Mouse (Mus musculus) gastrocnemius, adult 2 months (tissue): ENCODE measurements around the gene Rbfox1. TPM values are rescaled to one million over a fixed set of nuclear protein-coding genes. Genes with fewer than 3 reads are reported as not detected.

ENCODE experiments used
- DNase-seq: peaks from one replicate; pipeline ENCODE4 v3.0.0; 2022
- H3K27ac ChIP-seq: fragments of 200-600 bp; 2 replicates; pipeline ENCODE4 v1.8.1; 2022; ENCODE audit warnings: mild to moderate bottlenecking
- H3K4me3 ChIP-seq: fragments of 200-600 bp; 2 replicates; pipeline ENCODE4 v1.8.1; 2022; ENCODE audit warnings: mild to moderate bottlenecking, moderate library complexity
- CTCF ChIP-seq: fragments of 200-600 bp; IDR thresholded peaks from 2 replicates; pipeline ENCODE4 v1.8.1; 2022; ENCODE audit warnings: antibody characterized with exemption, mild to moderate bottlenecking, moderate library complexity
- intact Hi-C: fragments of 180-260 bp; cut with DNase I; formaldehyde crosslinking; loops from one replicate; pipeline ENCODE4 v1.15.1; 2025
- total RNA-seq, 2 experiments: library from RNA; stranded (reverse); gene quantifications; 2 replicates each; pipeline ENCODE4 v1.2.3; 2021

Rbfox1 gene
- total RNA-seq, 2 experiments from 2014 or later = 194 to 277 TPM

DNA sequence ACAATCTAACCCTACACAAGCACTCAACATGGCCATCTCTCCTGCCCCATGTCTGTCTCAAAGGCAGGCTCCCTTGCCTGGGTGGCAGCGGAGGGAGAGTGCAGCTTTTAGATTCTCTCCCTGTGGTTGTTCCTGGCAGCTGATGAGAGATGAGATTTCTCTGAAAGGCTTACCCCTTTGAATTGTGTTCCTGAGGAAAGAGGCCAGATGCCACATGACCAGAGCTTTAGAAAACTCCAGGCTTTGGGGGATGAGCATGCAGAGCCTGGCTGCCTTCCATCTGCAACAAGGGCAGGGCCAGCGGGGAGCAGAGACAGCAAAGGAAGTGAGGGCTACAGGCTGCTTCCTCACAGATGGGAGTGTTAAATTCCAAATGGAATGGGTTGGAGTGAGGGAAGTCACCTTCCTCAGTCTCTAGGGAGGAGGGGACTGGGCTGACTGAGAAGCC lies 26.7 kb downstream of the Rbfox1 start:
- no peak overlapping the region for H3K27ac ChIP-seq
- intact Hi-C loops = no loop called here
- no peak for DNase-seq
- TF ChIP-seq CTCF = no peak
- no peak overlapping the region for H3K4me3 ChIP-seq

DNA sequence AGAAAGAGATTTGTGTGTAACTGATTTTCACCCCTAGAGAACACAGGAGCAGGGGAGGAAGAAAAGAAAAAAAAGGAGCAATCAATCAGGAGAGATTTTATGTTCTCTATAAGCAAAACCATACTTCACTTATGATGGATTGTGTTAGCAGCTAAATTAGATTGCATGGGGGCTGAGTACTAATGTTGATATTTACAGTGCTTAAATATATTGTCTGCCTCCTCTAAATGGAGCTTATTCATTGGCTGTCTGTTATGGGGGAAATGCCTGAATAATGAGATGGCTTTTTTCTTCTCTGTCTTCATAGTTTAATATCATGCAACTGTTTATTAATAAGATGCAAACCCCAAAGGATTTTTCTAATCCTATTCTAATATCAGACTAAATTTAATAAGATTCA lies 32.8 kb downstream of the Rbfox1 start:
- intact Hi-C loops = no loop called here

DNA sequence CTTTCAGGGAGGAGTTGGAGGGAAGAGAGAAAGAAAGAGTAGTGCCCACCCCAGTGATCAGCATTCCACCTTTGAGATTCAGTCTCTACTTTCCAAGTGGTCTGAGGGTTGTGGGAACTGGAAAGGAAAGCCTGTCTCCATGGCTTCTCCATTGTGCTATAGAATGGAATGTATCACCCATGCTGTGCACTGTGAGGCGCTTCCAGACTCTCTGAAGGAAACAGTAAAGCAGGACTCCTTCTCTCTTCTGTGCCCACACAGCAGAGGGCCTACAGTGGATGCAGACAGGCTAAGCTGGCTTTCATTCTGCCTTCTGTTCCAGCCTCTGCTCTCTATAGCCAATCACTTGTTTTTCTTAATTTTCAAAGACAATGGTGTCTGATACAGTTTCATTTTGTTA lies 41.8 kb downstream of the Rbfox1 start:
- intact Hi-C loops = no loop called here
- H3K4me3 ChIP-seq = no peak overlapping the region
- no peak for DNase-seq
- TF ChIP-seq CTCF = no peak
- no peak overlapping the region for H3K27ac ChIP-seq

More for the DNA sequence above, 32.8 kb downstream of the Rbfox1 start:
- no peak overlapping the region for H3K4me3 ChIP-seq
- DNase-seq = no peak
- no peak for TF ChIP-seq CTCF
- H3K27ac ChIP-seq = no peak overlapping the region

DNA sequence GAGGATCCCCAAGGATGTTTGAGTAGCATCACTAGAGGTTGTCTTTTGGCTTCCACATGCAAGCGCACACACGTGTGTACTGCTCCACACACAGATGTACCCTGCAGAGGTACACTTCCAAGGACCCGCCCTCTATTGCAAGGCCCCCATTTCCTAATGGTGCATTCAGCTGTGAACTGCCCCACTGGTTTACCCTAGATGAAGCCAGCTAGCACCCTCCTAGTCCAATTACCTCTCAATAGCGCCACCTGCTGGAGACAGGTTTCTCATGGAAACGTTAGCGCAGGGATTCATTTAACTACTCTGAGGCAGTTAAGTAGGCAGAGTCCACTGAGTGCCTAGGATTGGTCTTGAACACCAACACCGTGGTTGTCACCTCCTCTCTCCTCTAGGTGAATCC lies 46.5 kb downstream of the Rbfox1 start:
- peak; percentile 64 for TF ChIP-seq CTCF
- intact Hi-C loops = loop anchor here (5.0 kb wide), 1 partner anchor 459 kb away; no protein-coding TSS in a partner anchor
- no peak overlapping the region for H3K27ac ChIP-seq
- peak; percentile 60 for DNase-seq
- no peak overlapping the region for H3K4me3 ChIP-seq

DNA sequence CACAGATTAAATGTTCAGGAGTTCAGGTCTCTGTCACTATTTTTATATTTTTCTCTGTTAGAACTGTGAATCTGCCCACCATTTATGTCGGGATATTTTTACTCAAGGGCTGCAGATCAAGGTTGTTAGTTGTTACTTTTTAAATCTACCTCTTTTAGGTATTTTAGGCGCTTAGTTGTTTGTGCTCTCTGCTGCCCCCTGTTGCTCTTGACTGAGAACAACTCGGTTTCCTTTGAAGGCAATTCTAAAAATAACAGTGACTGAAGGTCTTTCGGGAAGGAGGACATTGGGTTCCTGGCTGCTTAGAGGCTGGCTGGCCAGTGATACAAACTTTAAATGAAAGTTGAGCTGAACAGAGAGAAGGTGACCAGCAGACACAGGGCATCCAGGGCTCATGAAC lies 54.9 kb downstream of the Rbfox1 start:
- Histone ChIP-seq H3K4me3 (no peak overlapping the region), H3K27ac (no peak overlapping the region)
- no peak for DNase-seq
- intact Hi-C loops = no loop called here
- peak; percentile 19; the same call in 1 of the 2 replicates for TF ChIP-seq CTCF

DNA sequence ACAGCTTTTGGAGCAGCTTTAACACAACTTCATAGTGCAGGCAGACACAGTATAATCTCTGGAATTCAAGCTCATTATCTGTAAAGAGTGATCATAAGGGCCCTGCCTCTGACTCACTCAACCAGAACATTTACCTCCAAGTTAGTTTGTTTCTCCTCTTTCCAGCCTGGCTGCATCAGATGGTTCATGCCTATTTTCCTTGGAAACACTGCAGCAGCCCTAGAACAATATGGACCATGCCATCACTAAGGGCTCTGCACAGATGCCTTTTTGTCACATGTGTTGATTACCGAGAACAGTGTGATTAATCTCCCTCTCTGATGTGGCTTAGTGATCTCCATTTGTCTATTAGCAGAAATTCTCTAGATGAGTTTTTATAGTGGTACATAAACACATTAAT lies 60.5 kb downstream of the Rbfox1 start:
- no peak for DNase-seq
- Histone ChIP-seq H3K27ac (no peak overlapping the region), H3K4me3 (no peak overlapping the region)
- TF ChIP-seq CTCF = no peak
- intact Hi-C loops = no loop called here

DNA sequence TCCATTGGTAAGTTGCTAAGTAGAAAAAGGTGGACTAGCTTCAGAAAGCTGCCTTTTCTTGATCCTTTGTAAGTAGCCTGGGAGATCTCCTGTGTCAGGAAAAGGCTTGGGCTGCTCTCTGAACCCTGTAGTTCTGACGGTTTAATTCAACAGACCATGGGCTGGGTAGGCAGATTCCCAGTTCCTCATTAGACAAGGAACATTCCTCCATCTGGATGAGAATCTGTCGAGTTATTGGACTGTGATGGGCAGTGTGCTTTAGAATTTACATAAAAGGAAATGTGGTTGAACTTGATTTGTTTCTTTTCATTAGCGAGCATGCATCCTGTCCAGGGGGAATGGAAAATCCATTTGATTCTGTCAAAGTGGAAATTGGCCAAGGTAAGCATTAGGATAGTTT lies 68.0 kb downstream of the Rbfox1 start:
- H3K27ac ChIP-seq = no peak overlapping the region
- TF ChIP-seq CTCF = no peak
- intact Hi-C loops = no loop called here
- DNase-seq = no peak
- no peak overlapping the region for H3K4me3 ChIP-seq

DNA sequence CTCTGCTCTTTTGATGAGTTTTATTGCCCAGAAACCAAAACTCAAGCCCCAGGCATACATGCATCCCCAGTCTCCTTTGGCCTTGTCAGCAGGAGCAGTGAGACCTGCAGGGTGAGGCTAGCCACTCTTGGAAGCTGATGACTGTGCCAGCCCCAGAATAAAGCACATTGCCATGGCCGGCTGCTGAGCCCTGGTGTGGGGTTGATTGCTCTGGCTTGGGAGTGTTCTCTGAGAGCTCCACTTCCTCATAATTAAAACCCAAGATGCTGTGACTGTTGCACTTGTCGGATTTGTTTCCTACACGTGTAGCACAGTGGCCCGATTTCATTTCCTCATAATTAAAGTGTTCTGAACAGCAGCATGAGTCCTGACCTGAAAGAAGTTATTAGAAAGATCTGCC lies 72.3 kb downstream of the Rbfox1 start:
- intact Hi-C loops = no loop called here
- TF ChIP-seq CTCF = no peak
- Histone ChIP-seq H3K4me3 (no peak overlapping the region), H3K27ac (no peak overlapping the region)
- DNase-seq = no peak

DNA sequence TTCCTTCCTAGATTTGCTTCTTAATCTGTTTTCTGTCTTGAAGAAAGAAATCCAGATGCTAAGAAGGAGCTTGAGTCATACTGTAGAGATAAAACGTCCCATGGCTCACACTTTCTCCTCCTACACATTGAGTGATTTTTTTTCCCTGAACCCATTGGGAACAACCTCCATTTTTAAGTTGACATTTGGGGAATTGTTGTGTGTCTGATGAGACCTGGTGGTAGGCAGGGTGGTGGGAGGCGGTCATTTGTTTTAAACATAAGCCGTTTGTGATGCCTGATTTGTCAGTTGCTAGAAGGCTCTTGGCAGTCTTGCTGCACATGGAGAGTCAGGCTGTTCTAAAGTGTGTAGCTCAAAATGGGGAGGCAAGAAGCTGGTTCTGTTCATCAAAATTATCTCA lies 76.6 kb downstream of the Rbfox1 start:
- intact Hi-C loops = no loop called here
- no peak for DNase-seq
- Histone ChIP-seq H3K27ac (no peak overlapping the region), H3K4me3 (no peak overlapping the region)
- TF ChIP-seq CTCF = no peak

DNA sequence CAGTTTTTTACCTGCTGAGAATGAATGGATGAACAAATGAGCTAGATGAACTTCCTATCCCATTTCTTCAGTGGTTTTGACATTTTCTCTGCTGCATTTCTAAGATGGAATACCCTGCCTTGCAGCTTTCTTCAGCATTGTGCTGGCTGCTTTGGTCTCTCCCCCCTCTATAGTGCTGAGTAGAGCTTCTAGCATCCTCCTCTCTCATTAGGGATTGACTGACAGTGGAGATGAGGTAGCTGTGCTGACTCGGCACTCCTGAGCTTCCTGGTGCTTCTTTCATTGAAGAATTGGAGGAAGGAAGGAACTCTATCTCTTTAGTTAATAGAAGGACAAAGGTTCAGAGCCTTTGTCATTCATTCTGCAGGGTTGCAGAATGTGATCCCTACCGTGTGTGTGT lies 89.0 kb downstream of the Rbfox1 start:
- H3K27ac ChIP-seq = no peak overlapping the region
- TF ChIP-seq CTCF = no peak
- H3K4me3 ChIP-seq = no peak overlapping the region
- intact Hi-C loops = no loop called here
- no peak for DNase-seq

DNA sequence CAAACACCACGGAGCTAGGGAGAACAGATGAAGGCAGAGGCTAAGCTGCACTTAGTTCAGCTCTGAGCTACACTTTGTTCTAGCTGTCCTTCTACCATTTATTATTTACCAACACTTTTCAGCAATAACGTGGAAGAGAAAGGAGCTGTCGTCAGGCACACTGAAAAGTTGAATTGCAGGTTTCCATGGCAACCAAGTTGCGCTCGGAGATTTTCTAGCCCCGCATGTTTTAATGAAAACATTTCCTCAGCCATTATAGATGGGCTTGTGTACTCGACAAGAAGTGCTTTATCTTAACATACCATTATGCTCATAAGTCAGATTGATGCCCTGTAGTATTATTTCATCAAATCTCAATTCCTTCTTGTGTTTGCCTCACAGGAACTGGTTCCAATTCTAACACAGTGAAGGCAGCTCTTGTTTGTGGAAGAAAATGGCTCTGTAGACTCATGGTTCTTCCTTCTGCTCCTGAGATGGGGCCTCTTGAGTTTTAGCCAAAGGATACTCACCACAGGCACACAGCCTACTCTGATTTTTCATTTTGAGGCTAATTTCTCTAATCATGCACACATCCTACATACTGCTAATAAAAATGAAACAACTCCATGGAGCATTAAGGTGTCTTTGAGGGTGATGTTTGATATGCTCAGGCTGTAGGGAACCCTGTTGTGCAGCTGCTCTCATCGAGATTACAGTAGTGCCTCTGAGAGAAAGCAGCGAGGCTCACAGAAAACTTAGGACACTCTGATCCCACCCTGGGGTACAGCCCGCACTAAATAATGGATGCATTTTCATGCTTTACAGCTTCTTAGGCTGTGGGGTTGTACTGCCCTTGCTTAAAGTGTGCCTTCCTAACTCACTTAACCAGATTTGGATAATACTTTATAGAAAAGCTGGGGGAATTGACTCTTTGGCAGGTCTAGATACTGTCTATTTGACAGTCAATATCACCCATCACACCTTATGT lies 107.2 kb downstream of the Rbfox1 start:
- intact Hi-C loops = no loop called here
- no peak for TF ChIP-seq CTCF
- no peak overlapping the region for H3K4me3 ChIP-seq
- DNase-seq = no peak
- H3K27ac ChIP-seq = no peak overlapping the region

DNA sequence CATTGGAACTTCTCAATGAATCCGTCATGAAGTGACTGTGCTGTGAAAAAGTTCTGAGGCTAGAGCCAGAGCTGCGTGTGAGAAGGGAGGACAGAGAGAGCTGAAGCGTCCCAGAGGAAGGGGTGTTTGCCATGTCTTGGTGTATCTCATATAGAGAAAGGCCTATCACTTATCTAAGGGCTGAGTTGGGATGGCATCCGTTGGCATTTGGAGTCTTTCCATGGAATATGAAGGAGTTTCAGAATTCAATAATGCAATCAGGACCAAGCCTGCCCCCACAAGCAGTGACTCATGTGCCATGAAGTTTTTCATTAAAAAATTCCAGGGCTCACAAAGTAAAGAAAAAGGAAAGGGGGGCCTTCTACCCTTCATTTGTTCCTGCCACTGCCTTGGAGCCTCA lies 112.0 kb downstream of the Rbfox1 start:
- Histone ChIP-seq H3K27ac (no peak overlapping the region), H3K4me3 (no peak overlapping the region)
- TF ChIP-seq CTCF = no peak
- intact Hi-C loops = no loop called here
- DNase-seq = no peak

DNA sequence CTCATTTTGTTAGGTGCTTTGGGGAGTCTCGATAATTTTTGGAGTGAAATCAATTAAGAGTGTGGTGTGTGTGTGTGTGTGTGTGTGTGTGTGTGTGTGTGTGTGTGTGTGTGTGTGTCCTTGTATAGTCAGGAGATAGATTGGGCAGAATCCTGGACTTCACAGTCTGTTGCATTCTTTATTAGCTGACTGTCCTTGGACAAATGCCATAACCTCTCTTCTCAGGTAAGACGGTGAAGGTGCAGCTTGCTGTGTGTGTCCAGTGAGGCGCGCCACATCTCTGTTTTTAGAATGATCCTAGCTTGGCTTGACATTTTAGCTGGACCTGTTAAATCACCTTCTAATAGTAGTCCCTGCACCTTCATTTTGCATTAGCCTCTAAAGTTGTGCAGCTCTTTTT lies 112.5 kb downstream of the Rbfox1 start:
- H3K27ac ChIP-seq = no peak overlapping the region
- intact Hi-C loops = no loop called here
- no peak overlapping the region for H3K4me3 ChIP-seq
- DNase-seq = no peak
- TF ChIP-seq CTCF = no peak

DNA sequence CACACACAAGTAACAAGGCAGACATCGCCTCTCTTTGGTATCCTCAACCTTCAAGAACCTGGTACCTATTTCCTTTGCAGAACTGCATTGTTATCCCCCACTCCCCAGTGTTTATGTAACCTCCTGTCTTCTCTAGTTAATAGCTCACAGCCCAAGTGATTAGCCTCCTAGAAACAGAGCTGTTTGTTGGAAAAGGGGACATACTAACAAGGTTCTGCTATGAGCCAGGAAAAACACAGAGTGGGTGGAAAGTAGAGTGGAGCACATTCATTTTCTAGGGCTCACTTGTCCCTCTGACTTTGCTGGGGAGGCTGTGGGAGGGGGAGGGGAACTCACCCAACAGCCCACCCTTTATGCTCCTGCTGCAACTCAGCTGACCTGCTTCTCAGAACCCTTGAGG lies 114.9 kb downstream of the Rbfox1 start:
- TF ChIP-seq CTCF = no peak
- no peak overlapping the region for H3K4me3 ChIP-seq
- DNase-seq = no peak
- intact Hi-C loops = no loop called here
- no peak overlapping the region for H3K27ac ChIP-seq
